Mouse (Mus musculus) liver, embryonic 12.5 days (tissue): ENCODE measurements around the gene Fam221a. TPM values are rescaled to one million over a fixed set of nuclear protein-coding genes. Genes with fewer than 3 reads are reported as not detected.
"Not testable (repeated sequence)": the region's sequence is repeated elsewhere in the genome, so short reads cannot be mapped to it uniquely, and the experiment has no call there.

Source experiments
- ATAC-seq: fragments of 200-750 bp; cut with Nextera tagmentation; 2 replicates; pipeline ENCODE4 v1.8.0; 2017; ENCODE audit warnings: moderate number of reproducible peaks, mild to moderate bottlenecking, moderate library complexity
- H3K27ac ChIP-seq: fragments of 300-500 bp; sonication (generic); 2 replicates; pipeline ENCODE4 v1.5.1; 2016; ENCODE audit warnings: mild to moderate bottlenecking
- H3K27me3 ChIP-seq: fragments of 300-500 bp; sonication (generic); replicated peaks from 2 replicates; pipeline ENCODE4 v1.6.1; 2016; ENCODE audit warnings: mild to moderate bottlenecking, moderate library complexity
- H3K36me3 ChIP-seq: fragments of 300-500 bp; sonication (generic); 2 replicates; pipeline ENCODE4 v1.6.1; 2016; ENCODE audit warnings: mild to moderate bottlenecking, moderate library complexity
- H3K4me1 ChIP-seq: fragments of 300-500 bp; sonication (generic); 2 replicates; pipeline ENCODE4 v1.6.1; 2016
- H3K4me2 ChIP-seq: fragments of 300-500 bp; sonication (generic); 2 replicates; pipeline ENCODE4 v1.6.1; 2016; ENCODE audit warnings: mild to moderate bottlenecking, moderate library complexity
- H3K4me3 ChIP-seq: fragments of 300-500 bp; sonication (generic); 2 replicates; pipeline ENCODE4 v1.5.1; 2016; ENCODE audit warnings: mild to moderate bottlenecking, moderate library complexity
- H3K9ac ChIP-seq: fragments of 300-500 bp; sonication (generic); 2 replicates; pipeline ENCODE4 v1.6.1; 2016; ENCODE audit warnings: mild to moderate bottlenecking, moderate library complexity
- H3K9me3 ChIP-seq: fragments of 300-500 bp; sonication (generic); replicated peaks from 2 replicates; pipeline ENCODE4 v1.6.1; 2016; ENCODE audit warnings: mild to moderate bottlenecking, moderate library complexity
- WGBS: fragments of 180-500 bp; shearing (Covaris S2); methylation state at CpG from one replicate; pipeline ENCODE4 v1.1.7; 2016; ENCODE audit not compliant: insufficient replicate concordance; 5-methylcytosine and 5-hydroxymethylcytosine counted together
- polyA plus RNA-seq: library from polyadenylated mRNA; unstranded; fragments of >200 nt; fragmentation: Nextera tagmentation; extraction: Ambion mirVana; gene quantifications from 2 replicates; pipeline ENCODE4 v1.2.1, GENCODE M21; 2016

Gene Fam221a
- polyA plus RNA-seq, 1 experiment from 2014 or later, result 3.3 TPM

GRCm38 (mm10) chr6:49397466-49397865 lies 29.9 kb downstream of the Fam221a start:
- Histone ChIP-seq H3K4me2 (no peak overlapping the region), H3K4me1 (no peaks in the 10 kb centered on the region), H3K4me3 (no peak overlapping the region), H3K27me3 (no peaks in the 10 kb centered on the region), H3K9ac (no peak overlapping the region), H3K9me3 (no peaks in the 10 kb centered on the region), H3K27ac (no peak overlapping the region), H3K36me3 (no peaks in the 10 kb centered on the region)
- no peak for ATAC-seq

- no peaks in the 10 kb centered on the region for H3K36me3 ChIP-seq
- no peaks in the 10 kb centered on the region for H3K9me3 ChIP-seq
- no peak for ATAC-seq
- no peak overlapping the region for H3K9ac ChIP-seq
- H3K4me1 ChIP-seq, result no peaks in the 10 kb centered on the region
- H3K27ac ChIP-seq, result no peak overlapping the region
- no peak overlapping the region for H3K4me2 ChIP-seq
- H3K27me3 ChIP-seq, result no peaks in the 10 kb centered on the region
- H3K4me3 ChIP-seq, result no peak overlapping the region
Observed at GRCm38 (mm10) chr6:49398365-49398764, 30.8 kb downstream of the Fam221a start.

- Histone ChIP-seq H3K4me1 (no peaks in the 10 kb centered on the region), H3K27me3 (no peaks in the 10 kb centered on the region), H3K9ac (no peak overlapping the region), H3K36me3 (no peaks in the 10 kb centered on the region), H3K4me2 (no peak overlapping the region), H3K9me3 (no peaks in the 10 kb centered on the region), H3K27ac (no peak overlapping the region), H3K4me3 (no peak overlapping the region)
- 67% methylated on average over 3 of the region's 3 CpGs for WGBS
- no peak for ATAC-seq
Observed at GRCm38 (mm10) chr6:49410830-49411229, 43.3 kb downstream of the Fam221a start.

GRCm38 (mm10) chr6:49412967-49413366 lies 45.4 kb downstream of the Fam221a start:
- not testable (repeated sequence) for H3K9ac ChIP-seq, H3K27ac ChIP-seq, H3K36me3 ChIP-seq, H3K4me2 ChIP-seq, H3K4me3 ChIP-seq, H3K27me3 ChIP-seq, ATAC-seq, H3K9me3 ChIP-seq, H3K4me1 ChIP-seq
- 58% methylated on average over 2 of the region's 2 CpGs for WGBS

- H3K4me2 ChIP-seq, result no peak overlapping the region
- H3K9ac ChIP-seq, result no peak overlapping the region
- no peaks in the 10 kb centered on the region for H3K36me3 ChIP-seq
Observed at GRCm38 (mm10) chr6:49415971-49416370, 48.4 kb downstream of the Fam221a start.

GRCm38 (mm10) chr6:49437306-49437705 lies 69.8 kb downstream of the Fam221a start:
- no peaks in the 10 kb centered on the region for H3K4me1 ChIP-seq
- WGBS, result 49% methylated on average over 1 of the region's 1 CpGs
- no peaks in the 10 kb centered on the region for H3K36me3 ChIP-seq
- H3K27me3 ChIP-seq, result no peaks in the 10 kb centered on the region
- no peak overlapping the region for H3K4me2 ChIP-seq
- no peaks in the 10 kb centered on the region for H3K9me3 ChIP-seq
- no peak overlapping the region for H3K9ac ChIP-seq
- no peak overlapping the region for H3K27ac ChIP-seq
- no peak for ATAC-seq
- H3K4me3 ChIP-seq, result no peak overlapping the region

More at GRCm38 (mm10) chr6:49415971-49416370, 48.4 kb downstream of the Fam221a start:
- ATAC-seq, result no peak
- Histone ChIP-seq H3K27me3 (no peaks in the 10 kb centered on the region), H3K4me1 (no peaks in the 10 kb centered on the region), H3K9me3 (no peaks in the 10 kb centered on the region), H3K27ac (no peak overlapping the region), H3K4me3 (no peak overlapping the region)
- WGBS, result 52% methylated on average over 1 of the region's 1 CpGs

Other genes with a start within 250 kb of the Fam221a start
- 32.0 and 33.7 TPM in 2 replicates for gene Igf2bp3, start 152.8 kb upstream of the Fam221a start, polyA plus RNA-seq
- gene Tra2a, start 103.7 kb upstream of the Fam221a start, polyA plus RNA-seq, result 57.7 and 63.0 TPM in 2 replicates
- 3.2 and 4.3 TPM in 2 replicates for gene Ccdc126, start 48.5 kb upstream of the Fam221a start, polyA plus RNA-seq
- gene Stk31, start 27.9 kb downstream of the Fam221a start, polyA plus RNA-seq, result not detected in 2 replicates